21 mouse cellular contexts compared by ENCODE assay signal in the genomic region with DNA sequence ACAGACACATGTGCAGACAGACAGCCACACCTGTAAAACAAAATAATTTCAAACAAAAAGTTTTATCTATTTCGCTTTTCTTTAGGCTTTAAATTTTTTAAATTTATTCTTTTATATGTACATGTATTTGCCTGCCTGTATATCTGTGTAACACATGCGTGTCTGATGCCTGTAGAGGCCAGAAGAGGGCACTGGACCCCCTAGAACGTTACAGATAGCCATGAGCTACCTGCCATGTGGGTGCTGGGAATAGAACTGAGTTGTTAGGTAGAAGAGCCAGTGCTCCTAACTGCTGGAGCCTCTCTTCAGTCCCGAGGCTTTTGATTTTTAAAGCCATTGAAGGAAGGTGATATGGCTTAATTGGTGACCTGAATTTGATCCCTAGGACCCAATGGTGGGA. TPM values are rescaled to one million over a fixed set of nuclear protein-coding genes. Genes with fewer than 3 reads are reported as not detected.
A peak's percentile ranks its signal among the peaks of the same experiment; 100 is the strongest.
DNase-seq lines count a peak whose midpoint lies in the region; TF ChIP-seq lines count a peak whose summit lies in the region.
"Had no signal": no experiment of that assay in that cellular context is flagged by ENCODE, and none has a peak within 500 bp of the region (broad histone marks: within the 10 kb centered on the region; RNA-seq: fewer than 3 reads in every experiment).

No protein-coding gene starts in this region.

- no peak overlapping the region for H3K4me3 ChIP-seq in layer of hippocampus, adult 2 months
- H3K4me3 ChIP-seq: embryonic facial prominence, embryonic 12.5 days; forebrain, embryonic 15.5 days; gastrocnemius, adult 2 months; hindbrain, embryonic 13.5 days had no signal

- 0 out of 2 replicates have a peak, but pooled peaks have one; percentile 16 for TF ChIP-seq CTCF in layer of hippocampus, adult 2 months (conservative IDR thresholded peaks at IDR 0.05)

- no peak overlapping the region for H3K27ac ChIP-seq in layer of hippocampus, adult 2 months
- H3K27ac ChIP-seq: embryonic facial prominence, embryonic 12.5 days; forebrain, embryonic 15.5 days; gastrocnemius, adult 2 months; hindbrain, embryonic 13.5 days; hindbrain, postnatal 0 days had no signal

- DNase-seq in layer of hippocampus, adult 2 months (ENCODE audit: low spot score in 2 of 2): no peak
- DNase-seq in layer of hippocampus, postnatal 25 days (ENCODE audit: extremely low spot score in 1 of 2, low spot score in 1 of 2): no peak
- DNase-seq in A20 (ENCODE audit: low read depth, low spot score) (peak; percentile 33), ES-CJ7 (ENCODE audit: low read depth, low spot score) (peak; percentile 64), ZHBTc4 (ENCODE audit: low read depth, low spot score) (peak; percentile 45)
- no peak for DNase-seq in frontal cortex, adult 2 months (ENCODE audit: extremely low spot score in 1 of 2, low spot score in 1 of 2)
- no peak for DNase-seq in thymus, postnatal 4 days
- DNase-seq in urinary bladder, postnatal 4 days (ENCODE audit: low spot score in 2 of 2): no peak
- DNase-seq: adrenal gland, adult 2 months; adrenal gland, postnatal 36 days; cerebellum, adult 11 months; cerebellum, adult 8-10 months; cerebellum, postnatal 25 days; gastrocnemius, adult 2 months; gastrocnemius, postnatal 25 days; heart, postnatal 10 days; kidney, adult 18-20 months had no signal

RNA-seq across cellular contexts. Expression of a gene that starts 20.5 kb away (rescaled TPM):
- total RNA-seq in layer of hippocampus, adult 2 months (2021): 10 to 100 TPM; 34.6 to 37.9 TPM
- 10 to 100 TPM; 34.3 to 36.5 TPM for total RNA-seq in layer of hippocampus, postnatal 25 days (2021)
- 17.0 TPM in 2 replicates for polyA plus RNA-seq in frontal cortex, adult 2 months (2012; rRNA removed)

Comparison
In these comparisons a context has a peak if more than half of its experiments do, and no peak if none do; other contexts are left out.
1. DNase-seq: peak in A20 (single experiment), ES-CJ7 (single experiment) and ZHBTc4 (single experiment); none in layer of hippocampus, adult 2 months (0 of 2), layer of hippocampus, postnatal 25 days (0 of 2), frontal cortex, adult 2 months (0 of 2), thymus, postnatal 4 days (single experiment) and urinary bladder, postnatal 4 days (0 of 2).